Mouse (Mus musculus): ENCODE results near the gene Crat.

GRCm38 (mm10) chr2:30444450-30444849, 28.8 kb upstream of the Crat start:
- TF ChIP-seq CTCF (IDR thresholded peaks at IDR 0.05; ENCODE audit: low read depth, low read length) (no peak), POLR2AphosphoS5 (IDR thresholded peaks at IDR 0.05; ENCODE audit: insufficient replicate concordance, low read depth, low read length) (no peak), GATA1 (IDR thresholded peaks at IDR 0.05; ENCODE audit: borderline replicate concordance, low read length) (no peak), GATA2 (IDR thresholded peaks at IDR 0.05; ENCODE audit: borderline replicate concordance, low read depth, low read length) (no peak)
